Mouse (Mus musculus): Measurements from ENCODE around the gene Zbtb38. TPM values are rescaled to one million over a fixed set of nuclear protein-coding genes. Genes with fewer than 3 reads are reported as not detected.

Gene Zbtb38
- polyA plus RNA-seq, 1 experiment, result 5.9 TPM

DNA sequence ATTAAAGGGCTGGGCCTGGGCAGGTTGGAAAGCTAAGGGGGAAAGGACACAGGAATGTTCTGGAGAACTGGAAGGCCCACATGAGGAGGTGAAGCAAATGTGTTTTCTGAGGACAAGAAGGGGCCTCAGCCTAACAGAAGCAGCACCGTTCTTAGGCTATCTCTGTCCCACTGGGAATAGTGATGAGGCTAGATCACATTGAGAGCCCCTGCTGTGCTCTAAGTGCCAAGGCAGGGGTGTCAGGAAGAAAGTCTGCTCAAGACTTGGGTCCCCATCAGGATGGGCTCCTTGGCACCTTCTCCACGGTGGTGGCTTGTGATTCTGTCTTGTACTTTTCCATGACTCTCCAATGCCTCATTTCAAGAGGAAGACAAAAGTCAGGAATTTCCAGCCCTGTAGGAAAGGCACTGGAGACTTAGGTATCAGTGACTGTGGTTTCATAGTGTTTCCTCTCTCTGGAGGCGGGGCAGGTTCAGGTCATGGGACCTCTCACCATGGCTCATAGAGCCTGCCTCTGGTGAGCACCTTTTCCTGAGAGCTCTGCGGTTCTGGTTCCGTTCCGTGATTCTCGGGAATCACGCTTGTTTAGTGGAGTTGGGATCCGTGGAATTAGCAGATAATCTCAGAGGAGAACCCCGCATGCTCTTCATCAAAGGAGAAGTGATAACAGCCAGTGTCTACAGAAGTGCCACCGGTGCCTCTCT is 1.4 kb upstream of the Zbtb38 start:
- Histone ChIP-seq H3K36me3 (ENCODE audit: control insufficient read depth, insufficient read depth, low read length) (no peaks in the 10 kb centered on the region), H3K27me3 (ENCODE audit: control insufficient read depth, insufficient read depth, low read length) (no peaks in the 10 kb centered on the region), H3K4me1 (ENCODE audit: control insufficient read depth, insufficient read depth, insufficient read length) (peaks cover 20% of the 10 kb centered on the region), H3K4me3 (ENCODE audit: extremely low read depth, insufficient read depth, insufficient read length) (no peak overlapping the region), H3K27ac (ENCODE audit: insufficient read depth, low read length) (peak overlapping the region; percentile 52; the same call in 1 of the 2 replicates)
- WGBS, result 46% methylated on average over 11 of the region's 11 CpGs
- no peak for TF ChIP-seq POLR2A (IDR thresholded peaks at IDR 0.05; ENCODE audit: low read depth, low read length)
- DNase-seq (ENCODE audit: low read depth in 1 of 2, low spot score in 2 of 2), result peak in 1 of 2 experiments; percentile 29

DNA sequence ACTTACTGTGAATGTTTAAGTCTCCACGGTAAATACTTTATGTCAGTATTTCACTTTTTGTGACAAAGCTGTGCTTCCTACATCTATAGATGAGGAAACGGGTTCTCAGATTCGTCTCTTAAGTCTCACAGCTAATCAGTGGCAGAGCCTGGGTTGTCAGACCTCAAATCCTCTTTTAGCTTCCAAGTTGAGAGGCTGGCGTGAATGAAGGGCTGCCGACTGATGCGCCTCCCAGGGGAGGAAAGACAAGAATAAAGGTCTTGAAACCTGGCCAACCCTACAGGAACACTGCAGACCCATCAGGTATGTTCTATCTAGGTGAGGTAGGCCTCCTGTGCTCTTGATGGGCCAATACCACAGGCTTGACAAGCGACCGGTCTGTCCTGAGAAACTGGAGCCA is 761 bp upstream of the Zbtb38 start:
- Histone ChIP-seq H3K4me1 (ENCODE audit: control insufficient read depth, insufficient read depth, insufficient read length) (peaks cover 20% of the 10 kb centered on the region), H3K4me3 (ENCODE audit: extremely low read depth, insufficient read depth, insufficient read length) (no peak overlapping the region), H3K36me3 (ENCODE audit: control insufficient read depth, insufficient read depth, low read length) (no peaks in the 10 kb centered on the region), H3K27ac (ENCODE audit: insufficient read depth, low read length) (no peak overlapping the region), H3K27me3 (ENCODE audit: control insufficient read depth, insufficient read depth, low read length) (no peaks in the 10 kb centered on the region)
- no peak for DNase-seq (ENCODE audit: low read depth in 1 of 2, low spot score in 2 of 2)
- TF ChIP-seq CTCF (IDR thresholded peaks at IDR 0.05; ENCODE audit: extremely low read depth, insufficient read depth, insufficient read length, insufficient replicate concordance), result no peak
- 69% methylated on average over 8 of the region's 8 CpGs for WGBS

DNA sequence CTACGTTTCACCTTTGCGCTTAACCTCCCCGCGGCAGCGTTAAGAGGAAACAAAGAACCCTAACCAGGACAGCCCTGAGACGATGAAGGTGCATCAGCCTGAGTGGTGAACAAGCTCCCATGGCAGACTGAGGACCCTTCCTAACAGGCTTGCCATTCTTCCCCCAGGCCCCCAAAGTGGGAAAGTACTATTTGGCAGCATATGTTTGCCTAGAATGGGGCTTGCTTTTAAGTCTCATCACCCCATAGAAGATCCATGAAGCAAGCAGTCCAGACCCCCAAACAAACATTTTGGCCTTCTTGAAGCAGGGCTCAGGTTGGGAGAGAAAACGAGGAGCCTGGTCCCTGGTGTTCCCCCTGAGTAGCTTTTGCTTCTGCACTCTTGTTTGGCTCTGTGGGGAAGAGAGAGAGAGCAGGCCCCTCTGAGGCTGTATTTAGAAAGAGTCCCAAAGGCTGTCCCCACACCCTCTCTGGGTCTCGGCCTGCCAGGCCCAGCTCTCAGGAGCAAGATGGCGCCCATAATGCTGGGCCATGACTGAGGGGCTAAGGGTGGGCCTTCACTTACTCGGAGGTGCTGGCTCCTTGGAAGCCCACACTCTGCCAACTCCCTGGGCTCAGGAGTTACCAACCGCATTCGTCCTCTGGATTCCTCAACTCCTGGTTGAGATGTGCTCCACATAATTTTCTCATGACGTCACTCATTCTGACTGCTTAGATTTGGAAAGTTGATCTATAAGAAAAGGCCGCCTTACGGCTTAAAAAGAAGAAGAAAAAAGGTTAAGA is 619 bp downstream of the Zbtb38 start:
- peaks cover 20% of the 10 kb centered on the region for H3K4me1 ChIP-seq (ENCODE audit: control insufficient read depth, insufficient read depth, insufficient read length)
- no peak overlapping the region for H3K27ac ChIP-seq (ENCODE audit: insufficient read depth, low read length)
- H3K36me3 ChIP-seq (ENCODE audit: control insufficient read depth, insufficient read depth, low read length), result no peaks in the 10 kb centered on the region
- no peaks in the 10 kb centered on the region for H3K27me3 ChIP-seq (ENCODE audit: control insufficient read depth, insufficient read depth, low read length)
- WGBS, result 94% methylated on average over 15 of the region's 15 CpGs
- no peak overlapping the region for H3K4me3 ChIP-seq (ENCODE audit: extremely low read depth, insufficient read depth, insufficient read length)
- TF ChIP-seq CTCF (IDR thresholded peaks at IDR 0.05; ENCODE audit: extremely low read depth, insufficient read depth, insufficient read length, insufficient replicate concordance) (no peak), POLR2A (IDR thresholded peaks at IDR 0.05; ENCODE audit: low read depth, low read length) (no peak)
- no peak for DNase-seq (ENCODE audit: low read depth in 1 of 2, low spot score in 2 of 2)

DNA sequence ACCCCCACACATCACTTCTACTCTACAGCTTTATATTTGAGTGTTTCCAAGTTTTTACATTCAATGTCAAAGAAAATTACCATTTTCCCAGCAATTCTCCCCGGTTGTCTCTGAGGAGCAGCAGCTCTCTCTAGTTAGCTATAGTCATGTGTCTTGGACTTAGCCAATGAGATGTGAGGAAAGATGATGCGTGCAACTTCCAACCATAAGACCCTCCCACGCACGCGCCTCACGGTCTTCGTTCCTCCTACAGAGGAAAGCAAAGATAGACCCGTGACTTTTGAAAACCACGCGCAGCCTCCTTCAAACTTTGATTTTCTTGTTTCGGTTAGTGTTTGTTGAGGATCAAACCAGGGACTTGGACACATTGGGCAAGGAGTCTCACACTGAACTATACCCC is 2.0 kb downstream of the Zbtb38 start:
- no peaks in the 10 kb centered on the region for H3K27me3 ChIP-seq (ENCODE audit: control insufficient read depth, insufficient read depth, low read length)
- H3K36me3 ChIP-seq (ENCODE audit: control insufficient read depth, insufficient read depth, low read length), result no peaks in the 10 kb centered on the region
- H3K27ac ChIP-seq (ENCODE audit: insufficient read depth, low read length), result no peak overlapping the region
- 96% methylated on average over 11 of the region's 11 CpGs for WGBS
- H3K4me1 ChIP-seq (ENCODE audit: control insufficient read depth, insufficient read depth, insufficient read length), result peaks cover 20% of the 10 kb centered on the region
- H3K4me3 ChIP-seq (ENCODE audit: extremely low read depth, insufficient read depth, insufficient read length), result no peak overlapping the region
- DNase-seq (ENCODE audit: low read depth in 1 of 2, low spot score in 2 of 2), result no peak
- no peak for TF ChIP-seq CTCF (IDR thresholded peaks at IDR 0.05; ENCODE audit: extremely low read depth, insufficient read depth, insufficient read length, insufficient replicate concordance)
- no peak for TF ChIP-seq POLR2A (IDR thresholded peaks at IDR 0.05; ENCODE audit: low read depth, low read length)

DNA sequence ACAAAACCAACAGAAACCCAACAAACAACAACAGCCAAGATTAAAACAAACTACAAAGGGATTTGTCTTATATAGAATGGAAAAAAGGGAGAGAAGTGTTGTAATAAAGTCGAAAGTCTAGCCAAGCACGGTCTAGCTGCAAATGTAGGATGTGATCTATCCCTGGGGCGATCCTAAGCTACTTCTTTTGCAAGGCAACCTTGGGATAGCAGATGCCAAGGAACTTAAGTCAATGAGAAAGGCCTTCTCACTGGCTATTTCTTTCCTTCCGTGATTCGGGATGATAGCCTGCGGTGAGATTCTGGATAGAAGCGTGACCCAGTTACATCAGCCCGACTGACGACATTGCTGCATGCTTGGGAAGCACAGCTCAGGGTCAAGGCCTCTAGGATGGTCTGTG is 6.1 kb downstream of the Zbtb38 start:
- no peaks in the 10 kb centered on the region for H3K4me1 ChIP-seq (ENCODE audit: control insufficient read depth, insufficient read depth, insufficient read length)
- WGBS, result 95% methylated on average over 9 of the region's 9 CpGs
- H3K36me3 ChIP-seq (ENCODE audit: control insufficient read depth, insufficient read depth, low read length), result no peaks in the 10 kb centered on the region
- TF ChIP-seq POLR2A (IDR thresholded peaks at IDR 0.05; ENCODE audit: low read depth, low read length) (no peak), CTCF (IDR thresholded peaks at IDR 0.05; ENCODE audit: extremely low read depth, insufficient read depth, insufficient read length, insufficient replicate concordance) (no peak)
- H3K4me3 ChIP-seq (ENCODE audit: extremely low read depth, insufficient read depth, insufficient read length), result no peak overlapping the region
- no peak overlapping the region for H3K27ac ChIP-seq (ENCODE audit: insufficient read depth, low read length)
- no peaks in the 10 kb centered on the region for H3K27me3 ChIP-seq (ENCODE audit: control insufficient read depth, insufficient read depth, low read length)
- no peak for DNase-seq (ENCODE audit: low read depth in 1 of 2, low spot score in 2 of 2)

DNA sequence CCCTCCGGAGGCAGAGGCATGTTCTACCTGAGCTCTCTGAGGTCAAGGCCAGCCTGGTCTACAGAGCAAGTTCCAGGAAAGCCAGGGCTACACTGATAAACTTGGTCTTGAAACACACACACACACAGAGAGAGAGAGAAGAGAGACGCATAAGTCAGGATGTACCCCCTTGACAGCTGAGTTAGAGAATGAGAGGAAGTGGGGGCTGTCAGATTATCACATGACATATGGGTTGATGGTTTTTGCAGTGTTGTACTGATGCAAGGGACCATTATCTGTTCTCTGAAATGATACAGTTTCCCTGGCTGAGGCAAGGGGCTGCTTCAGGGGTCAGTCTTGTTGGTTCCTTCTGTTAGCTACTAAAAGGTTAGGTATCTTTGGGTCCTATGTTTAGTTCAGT is 7.7 kb downstream of the Zbtb38 start:
- H3K4me1 ChIP-seq (ENCODE audit: control insufficient read depth, insufficient read depth, insufficient read length), result peaks cover 7% of the 10 kb centered on the region; the same call in 1 of the 2 replicates
- 53% methylated on average over 2 of the region's 2 CpGs for WGBS
- no peak overlapping the region for H3K27ac ChIP-seq (ENCODE audit: insufficient read depth, low read length)
- H3K4me3 ChIP-seq (ENCODE audit: extremely low read depth, insufficient read depth, insufficient read length), result no peak overlapping the region
- TF ChIP-seq CTCF (IDR thresholded peaks at IDR 0.05; ENCODE audit: extremely low read depth, insufficient read depth, insufficient read length, insufficient replicate concordance), result no peak
- TF ChIP-seq POLR2A (IDR thresholded peaks at IDR 0.05; ENCODE audit: low read depth, low read length), result no peak
- no peaks in the 10 kb centered on the region for H3K27me3 ChIP-seq (ENCODE audit: control insufficient read depth, insufficient read depth, low read length)
- no peak for DNase-seq (ENCODE audit: low read depth in 1 of 2, low spot score in 2 of 2)
- H3K36me3 ChIP-seq (ENCODE audit: control insufficient read depth, insufficient read depth, low read length), result no peaks in the 10 kb centered on the region

All from spleen, adult 2 months (tissue).